Mouse (Mus musculus) gastrocnemius, postnatal 14 days (tissue): ENCODE data around the gene Btnl10. TPM values are rescaled to one million over a fixed set of nuclear protein-coding genes. Genes with fewer than 3 reads are reported as not detected.
"Not testable (repeated sequence)": the region's sequence is repeated elsewhere in the genome, so short reads cannot be mapped to it uniquely, and the experiment has no call there.

Experiments used
- DNase-seq: peaks from one replicate; pipeline ENCODE4 v3.0.0; 2021; ENCODE audit warnings: mixed read lengths
- intact Hi-C: fragments of 180-260 bp; cut with DNase I; formaldehyde crosslinking; loops from one replicate; pipeline ENCODE4 v1.15.1; 2025; ENCODE audit warnings: low total_unique reads
- total RNA-seq, 2 experiments: library from RNA; stranded (reverse); gene quantifications; 2 replicates each; pipeline ENCODE4 v1.2.3; 2021

Gene Btnl10
- total RNA-seq, 2 experiments from 2014 or later, result not detected

DNA sequence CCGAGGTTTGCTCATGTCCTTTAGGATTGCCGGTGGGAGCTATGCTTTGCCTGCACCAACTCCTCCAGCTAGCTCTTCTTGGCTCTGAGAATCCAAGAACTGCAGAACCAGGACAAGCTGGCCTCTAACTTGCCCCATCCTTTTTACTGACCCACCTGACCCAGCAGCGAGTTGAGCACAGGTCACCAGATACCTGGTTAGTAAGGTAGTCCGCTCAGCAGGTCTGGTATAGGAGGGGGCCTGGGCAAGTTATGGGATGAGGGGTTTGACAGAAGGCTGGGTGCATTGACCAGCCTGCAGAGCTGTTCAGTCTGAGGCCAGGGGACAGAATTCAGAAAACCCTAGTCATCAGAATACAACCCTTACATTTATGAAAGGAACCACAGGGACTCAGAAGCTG is 11.3 kb downstream of the Btnl10 start:
- intact Hi-C loops, result no loop called here
- DNase-seq, result no peak

DNA sequence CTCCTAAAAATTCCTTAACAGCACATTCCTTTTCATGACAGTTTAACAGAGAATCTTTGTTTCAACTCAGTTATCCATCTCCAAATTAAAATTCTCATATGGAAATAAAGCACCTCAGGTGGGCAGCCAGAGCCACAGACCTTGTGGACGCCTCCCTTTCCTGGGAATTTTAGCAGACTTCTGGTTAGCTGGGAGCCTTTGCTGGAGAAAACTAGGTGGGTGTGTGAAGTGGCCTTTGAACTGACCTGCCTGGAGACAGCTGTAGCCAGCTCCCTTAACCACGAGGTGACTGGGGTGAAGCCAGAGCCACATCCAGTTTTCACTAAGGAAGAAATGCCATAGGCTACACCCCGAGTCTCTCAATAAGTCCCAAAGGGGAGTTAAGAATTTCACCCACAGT is 11.9 kb downstream of the Btnl10 start:
- no peak for DNase-seq
- intact Hi-C loops, result no loop called here

DNA sequence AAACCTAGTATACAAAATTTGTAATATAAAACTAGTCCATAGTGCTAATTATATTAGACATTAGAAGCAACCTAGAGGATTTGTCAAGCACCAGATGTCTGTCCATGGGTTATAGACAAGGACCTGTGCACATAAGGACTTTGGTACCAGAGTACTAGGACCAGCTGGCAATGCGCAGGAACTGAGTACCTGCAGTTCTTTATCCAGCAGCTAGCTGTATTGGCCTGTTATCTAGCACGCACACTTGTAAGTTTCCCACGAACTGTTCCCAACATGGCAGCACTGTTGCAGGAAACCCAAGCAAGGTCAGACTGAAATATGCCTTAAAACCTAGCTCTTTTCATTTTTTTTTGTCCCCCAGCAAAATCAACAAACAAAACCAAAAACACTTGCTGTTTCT is 12.5 kb downstream of the Btnl10 start:
- intact Hi-C loops, result no loop called here
- DNase-seq, result no peak

DNA sequence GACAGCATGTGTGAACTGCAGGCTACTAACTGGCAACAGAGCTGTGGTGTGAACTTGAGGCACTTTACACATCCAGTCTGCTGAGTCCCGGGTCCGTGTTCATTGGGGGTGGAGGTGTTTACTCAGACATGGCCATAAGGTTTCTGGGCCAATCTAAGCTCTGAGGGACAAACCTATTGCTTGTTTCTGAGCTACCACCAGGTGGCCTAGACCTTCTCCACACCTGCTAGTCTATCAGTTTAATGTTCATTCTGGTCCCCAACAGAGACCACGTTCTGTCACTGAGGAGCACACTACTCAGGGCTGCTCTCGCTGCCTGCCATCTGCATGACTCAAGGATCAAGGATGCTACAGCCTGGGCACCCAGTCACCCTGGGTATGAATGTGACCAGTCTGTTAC is 13.9 kb downstream of the Btnl10 start:
- no peak for DNase-seq
- intact Hi-C loops, result no loop called here

DNA sequence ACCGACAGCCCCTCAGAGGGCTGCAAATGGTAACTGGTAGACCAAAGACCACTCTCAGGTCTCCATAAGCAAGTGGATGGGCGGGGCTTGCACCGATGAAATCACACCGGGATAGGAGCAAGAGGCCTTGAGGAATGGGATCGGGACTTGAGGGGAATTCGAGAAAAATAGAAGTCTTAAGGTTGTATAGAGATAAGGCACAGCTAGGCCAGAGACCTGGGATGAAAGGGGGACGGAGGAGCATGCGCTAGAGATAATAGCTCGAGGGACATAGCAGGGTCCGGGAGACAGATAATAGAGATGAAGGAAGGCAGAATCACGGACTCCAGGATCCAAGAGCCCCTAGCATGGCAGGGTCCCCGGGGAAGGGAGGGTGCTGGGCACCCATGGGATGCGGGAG is 20.2 kb downstream of the Btnl10 start:
- intact Hi-C loops, result no loop called here
- no peak for DNase-seq

DNA sequence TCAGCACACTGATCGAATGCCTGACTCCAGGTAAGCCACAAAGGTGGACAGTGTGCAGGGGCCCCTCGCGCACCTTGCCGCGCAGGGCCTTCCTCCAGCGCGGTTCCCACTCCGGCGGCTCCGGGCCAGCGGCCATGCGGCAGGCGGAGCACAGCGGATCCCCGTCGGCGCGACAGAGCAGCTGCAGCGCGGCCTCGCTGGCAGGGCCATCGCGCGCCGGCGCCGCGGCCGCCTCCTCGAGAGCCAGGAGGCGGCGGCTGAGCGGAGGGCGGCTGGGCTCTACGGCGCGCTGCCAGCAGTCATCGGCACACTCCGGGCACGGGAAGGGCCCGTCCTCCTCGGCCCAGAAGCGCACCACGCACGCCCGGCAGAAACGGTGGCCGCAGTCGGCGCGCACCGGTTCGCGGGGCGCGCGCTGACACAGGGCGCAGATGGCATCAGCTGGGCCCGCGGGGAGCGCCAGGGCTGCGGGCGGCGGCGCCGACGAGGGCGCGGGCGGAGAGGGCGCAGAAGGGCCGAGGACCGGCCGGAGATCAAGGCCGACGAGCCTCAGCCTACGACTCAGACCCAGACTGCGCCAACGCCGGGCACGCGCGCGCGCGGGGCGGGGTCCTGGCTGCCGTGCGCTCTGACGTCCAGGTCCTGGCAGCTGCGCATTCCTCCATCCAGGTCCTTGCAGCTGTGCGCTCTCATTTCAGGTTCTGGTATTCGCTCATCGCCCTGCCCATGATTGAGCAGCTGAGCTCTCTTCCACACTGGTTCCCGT is 20.8 kb downstream of the Btnl10 start, which contains the start of gene Rnf187:
Gene Rnf187, minus strand, starts transcription at position 595 of the 766 bp plus-strand sequence.
- intact Hi-C loops, result no loop called here
- DNase-seq, result peak; percentile 89

DNA sequence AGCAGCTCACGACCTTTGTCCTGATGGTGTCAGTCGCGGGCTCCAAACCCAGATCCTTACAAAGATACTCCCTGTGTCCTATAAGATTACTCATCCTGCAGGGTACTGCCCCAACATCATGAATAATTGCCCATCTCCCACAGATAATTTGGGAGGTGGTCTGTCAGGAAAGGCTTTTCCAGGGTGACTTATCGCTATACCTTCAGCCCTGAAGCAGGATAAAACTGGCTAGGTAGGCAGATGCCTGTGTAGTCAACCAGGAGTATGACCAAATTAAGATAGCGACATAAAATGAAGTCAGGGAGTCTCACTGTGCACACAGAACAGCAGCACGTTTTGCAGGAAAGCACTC is 21.4 kb downstream of the Btnl10 start:
- intact Hi-C loops, result no loop called here
- no peak for DNase-seq

DNA sequence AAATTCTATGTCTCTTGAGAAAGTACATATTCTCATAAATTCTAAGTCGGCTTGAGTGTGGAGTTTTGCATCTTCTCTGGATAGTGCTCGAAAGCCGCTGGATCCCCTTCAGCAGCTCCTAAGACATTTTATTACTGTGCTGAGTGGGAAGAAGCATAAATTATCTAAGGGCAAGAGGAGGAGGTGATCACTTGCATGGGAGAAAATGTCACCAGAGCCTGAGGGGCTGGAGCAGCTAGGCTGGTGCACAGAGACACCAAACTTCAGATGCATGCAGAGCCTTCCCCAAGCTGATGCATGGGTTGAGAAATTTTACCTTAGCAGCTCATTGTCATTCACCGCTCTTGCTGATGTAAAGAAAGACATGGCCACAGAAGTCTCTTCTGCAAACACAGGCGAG is 26.4 kb downstream of the Btnl10 start:
- no peak for DNase-seq
- intact Hi-C loops, result no loop called here

DNA sequence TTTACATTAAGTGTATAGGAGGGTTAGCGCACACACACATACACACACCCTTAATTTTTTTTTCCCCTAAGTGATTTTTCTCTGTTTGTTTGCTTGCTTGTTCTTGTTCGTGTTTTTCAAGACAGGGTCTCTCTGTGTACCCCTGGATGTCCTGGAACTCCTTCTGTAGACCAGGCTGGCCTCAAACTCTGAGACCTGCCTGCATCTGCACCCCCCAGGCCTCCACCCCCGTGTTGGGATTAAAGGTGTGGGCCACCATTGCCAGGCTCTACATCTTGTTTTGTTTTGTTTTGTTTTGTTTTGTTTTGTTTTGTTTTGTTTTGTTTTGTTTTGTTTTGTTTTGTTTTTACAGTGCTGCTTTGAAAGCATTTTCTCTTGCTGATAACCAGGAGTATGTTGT is 29.6 kb downstream of the Btnl10 start:
- intact Hi-C loops, result no loop called here

DNA sequence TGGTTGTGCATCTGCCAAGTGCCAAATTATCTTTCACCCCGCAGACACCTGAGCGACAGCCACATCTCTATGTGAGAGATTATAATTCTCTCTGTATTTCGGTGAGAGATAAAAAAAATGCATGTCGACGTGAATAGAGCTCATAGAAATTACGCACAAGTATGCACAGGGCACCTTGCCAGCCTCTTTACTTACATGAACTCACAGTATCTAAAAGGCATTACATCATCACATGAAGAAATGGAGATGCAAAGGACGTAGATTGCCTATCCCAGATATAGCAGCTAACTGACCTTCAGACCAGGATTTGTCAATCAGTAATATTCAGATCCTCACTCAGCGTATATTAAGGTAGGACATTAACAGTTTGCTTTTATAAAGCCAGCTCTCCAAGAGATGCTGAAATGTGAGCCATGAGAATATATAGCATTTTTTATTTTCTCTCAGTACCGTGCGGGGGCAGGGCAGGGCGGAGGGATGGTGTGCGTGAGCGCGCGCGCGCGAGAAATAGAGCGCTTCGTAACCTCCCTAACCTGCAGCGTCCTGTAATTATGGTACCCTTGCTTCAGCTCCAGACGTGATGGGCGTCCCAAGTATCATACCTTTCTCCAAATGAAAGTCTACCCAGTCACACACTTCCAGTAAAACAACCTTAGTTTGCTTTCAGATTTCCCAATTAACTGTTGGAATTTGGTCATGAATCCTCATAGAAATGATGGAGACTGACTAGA is 30.3 kb downstream of the Btnl10 start:
- DNase-seq, result no peak
- intact Hi-C loops, result no loop called here

More for the DNA sequence above, 29.6 kb downstream of the Btnl10 start:
- no peak for DNase-seq

DNA sequence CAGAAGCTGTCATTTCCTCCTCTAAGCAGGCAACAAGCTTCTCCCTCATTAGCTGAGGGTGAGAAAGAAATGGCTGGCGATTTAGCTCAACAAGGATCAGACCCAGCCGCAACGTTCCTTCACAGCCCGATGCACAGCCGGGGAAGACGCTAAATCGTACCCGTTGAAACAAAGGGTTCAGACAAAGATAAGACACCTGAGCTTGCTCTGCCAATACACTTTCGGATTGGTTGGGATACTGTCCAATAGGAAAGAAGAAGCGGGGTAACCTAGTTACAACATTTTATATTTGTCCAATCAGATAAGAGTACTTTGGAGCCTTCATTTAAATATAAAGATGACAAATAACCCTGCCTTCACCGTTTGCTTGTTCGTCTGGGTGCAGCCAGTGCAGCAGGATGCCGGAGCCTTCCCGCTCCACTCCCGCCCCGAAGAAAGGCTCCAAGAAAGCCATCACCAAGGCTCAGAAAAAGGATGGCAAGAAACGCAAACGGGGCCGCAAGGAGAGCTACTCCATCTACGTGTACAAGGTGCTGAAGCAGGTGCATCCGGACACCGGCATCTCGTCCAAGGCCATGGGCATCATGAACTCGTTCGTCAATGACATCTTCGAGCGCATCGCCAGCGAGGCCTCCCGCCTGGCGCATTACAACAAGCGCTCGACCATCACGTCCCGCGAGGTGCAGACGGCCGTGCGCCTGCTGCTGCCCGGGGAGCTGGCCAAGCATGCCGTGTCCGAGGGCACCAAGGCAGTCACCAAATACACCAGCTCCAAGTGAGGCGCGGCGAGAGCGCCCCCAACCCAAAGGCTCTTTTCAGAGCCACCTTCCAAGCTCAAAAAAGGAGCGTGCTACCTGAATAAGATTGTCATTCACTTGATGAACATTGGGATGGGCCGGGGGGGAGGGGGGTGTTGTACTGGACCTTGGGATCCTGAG is 31.1 kb downstream of the Btnl10 start, which contains the start of gene Hist3h2ba:
Gene Hist3h2ba, plus strand, starts transcription at position 379 of the 938 bp plus-strand sequence.
- intact Hi-C loops, result no loop called here
- DNase-seq, result no peak

DNA sequence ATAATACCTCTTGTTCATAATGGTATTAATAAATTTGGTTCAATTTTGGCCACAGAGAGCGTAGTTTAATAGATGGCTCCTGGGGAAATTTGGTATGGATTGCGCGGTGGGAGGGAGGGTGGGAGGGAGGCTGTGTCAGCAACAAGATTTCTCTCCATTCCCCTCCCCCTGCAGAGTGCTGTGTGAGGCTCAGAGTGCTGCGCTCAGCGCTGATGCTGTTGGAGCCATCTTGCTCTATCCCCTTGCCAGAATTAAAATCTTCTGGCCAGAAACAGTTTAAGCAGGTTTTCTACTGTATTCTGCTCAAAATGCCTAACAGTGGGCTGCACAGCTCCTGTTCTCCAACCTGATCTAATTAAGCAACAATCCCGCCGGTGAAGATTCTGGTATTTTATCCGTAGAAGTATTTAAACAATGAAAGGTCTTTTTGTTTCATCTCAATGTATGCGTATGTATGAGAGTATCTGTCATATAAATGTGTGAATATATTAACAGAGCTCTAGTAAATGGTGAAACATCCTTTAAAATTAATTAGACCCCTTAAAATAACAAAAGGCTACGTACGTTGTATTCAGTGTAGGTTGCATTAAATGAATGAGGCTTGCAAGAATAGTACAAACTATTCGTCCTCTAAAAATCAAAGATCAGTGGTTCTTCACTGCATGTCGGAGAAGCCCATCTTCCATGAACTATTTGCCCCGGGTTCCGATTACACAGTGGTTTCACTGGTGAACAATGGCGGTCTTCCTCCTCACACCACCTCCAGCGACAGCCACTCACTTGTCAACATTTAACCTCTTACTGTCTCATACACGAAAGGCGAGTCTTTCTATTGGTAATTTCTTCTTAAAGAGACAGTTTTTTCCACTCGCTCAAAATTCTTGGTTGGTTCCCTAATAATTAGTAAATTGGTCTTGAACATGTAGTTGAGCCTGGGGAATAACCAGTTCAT is 32.0 kb downstream of the Btnl10 start:
- intact Hi-C loops, result no loop called here

DNA sequence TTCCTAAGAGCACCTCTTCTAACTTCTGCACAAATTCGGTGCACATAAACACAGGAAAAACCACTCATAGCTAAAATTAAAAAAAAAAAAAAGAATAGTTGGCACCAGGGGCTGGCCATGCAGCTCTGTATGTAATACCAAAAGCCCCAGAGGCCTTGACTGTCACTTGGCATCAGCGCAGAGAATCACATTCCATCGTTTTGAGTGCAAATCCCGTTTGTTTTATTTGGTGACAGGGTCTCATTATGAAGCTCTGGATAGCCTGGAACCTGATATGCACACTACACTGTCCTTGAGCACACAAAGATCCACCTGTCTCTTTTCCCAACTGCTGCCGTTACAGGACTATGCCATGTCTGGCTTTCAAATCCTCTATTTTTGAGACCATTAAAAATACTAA is 33.5 kb downstream of the Btnl10 start:
- intact Hi-C loops, result no loop called here
- DNase-seq, result no peak

More for the DNA sequence above, 32.0 kb downstream of the Btnl10 start:
- no peak for DNase-seq

DNA sequence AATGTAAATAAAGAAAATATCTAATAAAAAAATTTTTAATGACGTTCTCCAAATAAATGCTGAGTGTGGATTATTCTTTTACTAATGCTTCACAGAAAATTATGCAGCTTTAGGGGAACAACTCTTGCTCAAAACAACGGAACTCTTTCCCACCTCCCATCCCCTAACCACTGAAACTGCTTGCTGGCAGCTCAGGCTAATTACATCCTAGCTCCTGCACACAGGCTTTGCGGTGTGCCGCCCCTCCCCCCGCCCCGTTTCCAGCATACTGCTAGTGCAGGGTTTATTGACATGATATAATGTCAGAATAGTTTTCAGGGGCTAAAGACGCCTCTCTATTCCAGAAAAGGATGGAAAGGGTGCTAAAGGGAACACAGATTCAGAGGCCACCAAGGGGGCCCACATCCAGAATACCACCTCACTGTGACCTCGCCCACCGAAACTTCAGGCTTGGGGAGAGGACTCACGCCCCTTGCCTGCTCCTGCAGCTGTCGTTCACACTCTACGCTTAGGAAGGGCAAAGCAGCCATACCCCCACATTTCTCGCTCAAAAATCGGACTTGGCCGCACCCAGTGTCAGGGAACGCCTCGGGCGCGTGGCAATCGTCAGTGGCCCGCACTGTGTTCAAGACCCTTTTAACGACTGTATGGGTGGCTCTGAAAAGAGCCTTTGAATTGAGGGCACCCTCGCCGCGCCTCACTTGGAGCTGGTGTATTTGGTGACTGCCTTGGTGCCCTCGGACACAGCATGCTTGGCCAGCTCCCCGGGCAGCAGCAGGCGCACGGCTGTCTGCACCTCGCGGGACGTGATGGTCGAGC is 35.9 kb downstream of the Btnl10 start:
- no peak for DNase-seq
- intact Hi-C loops, result no loop called here

DNA sequence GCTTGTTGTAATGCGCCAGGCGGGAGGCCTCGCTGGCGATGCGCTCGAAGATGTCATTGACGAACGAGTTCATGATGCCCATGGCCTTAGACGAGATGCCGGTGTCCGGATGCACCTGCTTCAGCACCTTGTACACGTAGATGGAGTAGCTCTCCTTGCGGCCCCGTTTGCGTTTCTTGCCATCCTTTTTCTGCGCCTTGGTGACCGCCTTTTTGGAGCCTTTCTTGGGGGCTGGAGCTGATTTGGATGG is 36.4 kb downstream of the Btnl10 start:
- DNase-seq, intact Hi-C loops: not testable (repeated sequence)

DNA sequence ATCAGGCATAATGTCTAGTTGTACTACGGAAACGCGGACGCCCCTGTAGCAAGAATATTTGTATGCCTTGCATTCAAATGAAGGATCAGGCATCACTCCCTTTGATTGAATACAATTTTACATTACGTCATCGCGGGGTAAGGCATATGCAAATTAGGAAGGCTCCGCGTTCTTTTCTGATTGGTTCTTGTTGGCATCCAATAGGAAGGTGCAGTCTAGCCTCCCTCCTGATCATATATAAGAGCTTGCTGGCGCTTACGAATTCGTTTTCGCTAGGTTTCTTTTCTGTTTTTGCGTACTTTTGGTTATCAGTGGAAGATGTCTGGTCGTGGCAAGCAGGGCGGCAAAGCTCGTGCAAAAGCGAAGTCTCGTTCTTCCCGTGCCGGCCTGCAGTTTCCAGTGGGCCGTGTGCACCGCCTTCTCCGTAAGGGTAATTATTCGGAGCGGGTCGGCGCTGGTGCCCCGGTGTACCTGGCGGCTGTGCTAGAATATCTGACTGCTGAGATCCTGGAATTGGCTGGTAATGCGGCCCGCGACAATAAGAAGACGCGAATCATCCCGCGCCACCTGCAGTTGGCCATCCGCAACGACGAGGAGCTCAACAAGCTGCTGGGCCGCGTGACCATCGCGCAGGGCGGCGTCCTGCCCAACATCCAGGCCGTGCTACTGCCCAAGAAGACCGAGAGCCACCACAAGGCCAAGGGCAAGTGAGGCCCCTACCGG is 36.9 kb downstream of the Btnl10 start, which contains the start of the genes Hist3h2a and Trim17:
Gene Hist3h2a, plus strand, starts transcription at position 266 of the 723 bp plus-strand sequence.
Gene Trim17, plus strand, starts transcription at position 266 of the 723 bp plus-strand sequence.
- DNase-seq, result peak; percentile 86
- intact Hi-C loops, result no loop called here

DNA sequence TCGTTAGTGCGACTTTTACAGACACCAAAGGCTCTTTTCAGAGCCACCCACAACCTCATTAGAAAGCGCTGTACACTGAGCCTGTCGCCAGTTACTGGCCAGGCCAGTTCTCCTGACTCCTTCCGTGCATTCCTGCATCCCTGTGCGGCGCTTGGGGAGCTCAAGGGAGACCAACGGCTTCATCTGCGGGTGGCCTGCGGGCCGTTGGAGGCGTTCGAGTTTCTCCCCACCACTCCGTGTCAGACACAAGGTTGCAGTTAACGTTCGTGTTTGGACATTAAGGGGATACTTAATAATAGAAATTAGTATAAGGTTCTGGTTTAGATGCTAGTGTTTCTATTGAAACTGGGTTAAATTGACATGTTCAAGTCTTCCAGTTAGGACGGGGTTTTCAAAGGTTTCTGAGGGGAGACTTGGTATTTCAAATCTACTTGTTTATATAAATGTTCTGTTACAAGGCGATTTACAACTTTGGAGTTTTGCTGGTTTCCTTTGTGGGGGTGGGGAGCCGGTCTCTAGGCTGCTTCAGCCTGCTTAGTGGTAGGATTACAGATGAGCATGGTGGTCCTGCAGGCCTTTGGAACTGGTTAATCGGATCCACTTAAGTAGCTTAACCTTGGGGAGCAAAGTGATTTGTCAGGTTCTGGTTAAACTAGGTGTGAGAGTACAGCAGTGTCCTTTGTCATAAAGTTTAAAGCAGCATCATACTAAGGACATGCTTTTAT is 37.6 kb downstream of the Btnl10 start:
- no peak for DNase-seq
- intact Hi-C loops, result no loop called here
